Mouse (Mus musculus) regulatory T cell (primary cell): ENCODE results near the gene Larp7.

Experiments
- in situ Hi-C: fragments of 300-600 bp; cut with MboI, MseI; formaldehyde crosslinking; loops from one replicate; pipeline ENCODE4 v1.15.1; 2025; ENCODE audit warnings: high pct_unique_total_duplicates

The Larp7 gene

DNA sequence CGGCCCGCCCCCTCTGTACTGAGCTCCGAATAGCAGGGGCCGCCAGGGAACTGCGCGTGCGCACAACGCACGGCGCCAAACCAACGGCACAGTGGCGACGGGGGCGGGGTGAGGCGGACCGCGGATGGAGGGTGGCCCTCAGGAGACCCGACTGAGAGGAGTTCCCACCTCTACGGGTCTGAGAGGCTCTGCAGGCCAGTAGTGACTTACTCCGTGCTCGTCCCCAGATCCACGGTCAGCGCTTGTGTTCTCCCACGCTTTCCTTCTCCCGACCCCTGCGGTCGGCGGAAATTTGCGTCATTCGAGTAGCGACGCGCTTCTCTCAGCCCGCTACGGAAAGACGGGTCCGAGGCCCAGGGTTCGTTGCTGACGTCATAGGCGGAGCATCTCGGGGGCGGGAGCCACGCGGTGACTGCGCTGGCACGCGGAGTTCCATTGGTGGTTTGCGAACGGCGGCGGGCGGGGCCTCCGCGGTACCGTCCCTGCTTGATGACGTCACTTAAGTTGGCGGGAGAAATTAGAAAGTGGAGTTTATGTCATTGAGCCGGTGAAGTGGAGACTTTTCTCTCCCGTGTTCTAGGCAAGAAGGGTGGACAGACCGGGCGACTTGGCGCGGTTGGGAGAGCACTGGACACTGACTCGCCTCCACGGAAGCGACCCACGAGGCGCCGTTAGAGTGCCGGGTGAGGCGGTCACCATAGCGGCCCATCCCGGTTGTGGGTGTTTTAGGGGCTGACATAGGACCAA lies at the start of gene Larp7, which contains the start of gene Zgrf1:
TSS of gene Larp7 (minus strand) at position 377 of the 747 bp plus-strand sequence.
TSS of gene Zgrf1 (plus strand) at position 517 of the 747 bp plus-strand sequence.
- in situ Hi-C loops: loop anchor here (10.0 kb wide), 1 partner anchor 228 kb away; no protein-coding TSS in a partner anchor

DNA sequence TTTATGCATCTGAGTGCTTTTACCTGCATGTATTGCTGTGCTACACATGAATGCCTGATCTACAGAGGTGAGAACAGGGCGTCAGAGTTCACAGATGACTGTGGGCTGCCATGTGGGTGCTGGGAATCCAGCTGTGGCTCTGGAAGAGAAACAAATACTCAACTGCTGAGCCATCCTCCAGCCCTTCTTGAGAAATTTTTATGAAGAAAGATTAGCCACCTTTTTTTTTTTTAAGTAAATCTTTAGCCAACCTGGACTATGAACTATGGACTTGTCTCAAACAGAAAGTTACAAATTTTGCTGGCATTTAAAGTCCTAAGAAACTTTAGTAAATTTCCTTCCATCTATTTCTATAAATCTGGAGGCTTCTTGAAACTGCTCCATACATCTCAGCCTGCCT lies 44.0 kb upstream of the Larp7 start:
- in situ Hi-C loops: no loop called here

DNA sequence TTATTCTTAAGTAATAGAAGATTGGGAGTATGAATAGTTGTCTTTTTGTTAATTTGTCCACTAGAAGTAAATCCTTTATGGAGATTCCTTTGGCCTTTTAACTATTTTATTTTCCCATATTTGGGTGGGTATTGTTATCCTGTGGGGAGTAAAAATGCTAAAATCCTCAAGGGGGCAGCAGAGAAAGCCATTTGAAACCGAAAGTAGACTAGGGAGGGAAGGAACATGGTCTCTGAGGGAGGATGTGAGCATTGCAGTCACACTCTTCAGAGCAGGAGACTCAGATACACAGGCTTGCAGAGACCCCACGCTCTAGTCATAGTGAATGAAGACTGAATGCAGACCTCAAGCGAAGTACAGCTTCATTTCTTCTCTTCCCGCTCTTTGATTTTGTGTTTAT lies 19.4 kb upstream of the Larp7 start:
- in situ Hi-C loops: no loop called here

DNA sequence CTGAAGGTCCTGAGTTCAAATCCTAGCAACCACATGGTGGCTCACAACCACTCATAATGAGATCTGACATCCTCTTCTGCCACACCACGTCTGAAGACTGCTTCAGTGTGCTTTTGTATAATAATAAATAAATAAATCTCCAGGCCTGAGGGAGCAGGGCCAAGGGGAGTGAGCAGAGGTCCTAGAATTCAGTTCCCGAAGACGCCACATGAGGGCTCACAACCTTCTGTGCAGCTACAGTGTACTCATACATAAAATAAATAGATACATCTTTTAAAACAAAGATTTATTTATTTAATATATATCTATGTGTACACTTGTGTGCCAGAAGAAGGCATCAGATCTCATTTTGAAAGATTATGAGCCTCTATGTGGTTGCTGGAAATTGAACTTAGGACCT lies 12.0 kb upstream of the Larp7 start:
- in situ Hi-C loops: loop anchor here (5.0 kb wide), 1 partner anchor 42 kb away; no protein-coding TSS in a partner anchor

DNA sequence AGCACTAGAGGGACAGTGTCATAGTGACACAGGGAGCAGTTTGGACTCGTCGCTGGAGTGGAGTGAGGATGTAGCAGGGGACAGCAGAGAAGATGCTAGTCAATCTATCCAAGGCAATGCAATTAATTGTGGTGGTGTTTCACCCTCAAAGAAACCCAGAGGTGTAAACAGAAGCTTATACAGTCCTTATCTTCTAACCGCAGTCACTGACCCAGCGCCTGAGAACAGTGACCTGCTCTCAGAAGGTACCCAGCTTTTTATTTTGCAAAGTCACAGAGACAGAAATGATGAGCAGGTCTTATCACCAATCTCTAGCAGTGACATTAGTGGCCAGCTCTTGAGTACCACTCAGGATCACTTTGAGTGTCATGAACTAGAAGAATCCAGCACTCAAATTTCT lies 9.8 kb upstream of the Larp7 start:
- in situ Hi-C loops: no loop called here

DNA sequence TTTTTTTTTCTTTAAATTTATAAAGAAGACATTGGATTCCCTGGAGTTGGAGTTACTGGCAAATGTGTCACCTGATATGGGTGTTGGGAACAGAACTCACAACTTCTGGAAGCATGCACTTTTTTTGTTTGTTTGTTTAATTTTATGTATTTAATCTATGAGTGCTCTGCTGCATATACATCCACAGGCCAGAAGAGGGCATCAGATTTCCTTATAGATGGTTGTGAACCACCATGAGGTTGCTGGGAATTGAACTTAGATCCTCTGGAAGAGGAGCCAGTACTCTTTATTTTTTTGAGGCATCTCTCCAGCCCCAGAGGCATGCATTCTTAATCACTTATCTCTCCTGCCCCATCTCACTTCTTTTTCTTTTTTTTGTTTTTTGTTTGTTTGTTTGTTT lies 5.1 kb upstream of the Larp7 start:
- in situ Hi-C loops: loop anchor here (10.0 kb wide), 1 partner anchor 233 kb away; no protein-coding TSS in a partner anchor

DNA sequence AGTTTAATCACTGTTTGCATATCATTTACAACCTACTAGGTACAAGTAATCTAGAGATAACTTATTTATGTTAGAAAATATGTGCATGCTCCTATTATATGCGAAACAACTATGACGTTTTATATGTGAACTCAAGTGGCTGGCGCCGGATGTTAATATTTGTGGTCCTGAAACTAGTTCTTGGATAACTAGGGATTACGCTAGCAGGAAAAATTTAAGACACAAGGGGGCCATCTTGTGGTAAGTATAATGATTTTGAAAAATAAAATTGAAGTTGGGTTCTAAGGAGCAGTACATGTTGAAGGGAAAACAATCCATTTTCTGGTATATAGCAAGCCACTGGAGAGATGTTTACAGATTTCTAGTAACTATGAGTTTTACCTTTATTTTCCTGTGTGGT lies 1.6 kb upstream of the Larp7 start:
- in situ Hi-C loops: loop anchor here (10.0 kb wide), 1 partner anchor 230 kb away; no protein-coding TSS in a partner anchor

DNA sequence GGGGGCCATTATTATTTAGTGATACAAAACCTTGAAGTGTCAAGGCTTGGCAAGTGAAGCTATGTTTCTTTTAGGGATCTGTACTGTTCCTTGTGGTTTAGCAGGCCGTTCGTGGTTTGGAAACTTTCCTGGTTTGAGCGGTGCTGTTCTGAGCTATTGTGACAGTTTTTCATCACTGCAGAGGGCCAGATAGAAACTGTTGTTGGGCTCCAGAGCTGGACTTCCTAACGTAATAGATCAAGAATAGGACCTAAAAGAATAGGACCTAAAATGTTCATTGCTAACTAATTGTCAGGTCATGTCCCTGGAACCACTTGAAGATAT lies 533 bp upstream of the Larp7 start:
- in situ Hi-C loops: loop anchor here (10.0 kb wide), 1 partner anchor 229 kb away; no protein-coding TSS in a partner anchor

DNA sequence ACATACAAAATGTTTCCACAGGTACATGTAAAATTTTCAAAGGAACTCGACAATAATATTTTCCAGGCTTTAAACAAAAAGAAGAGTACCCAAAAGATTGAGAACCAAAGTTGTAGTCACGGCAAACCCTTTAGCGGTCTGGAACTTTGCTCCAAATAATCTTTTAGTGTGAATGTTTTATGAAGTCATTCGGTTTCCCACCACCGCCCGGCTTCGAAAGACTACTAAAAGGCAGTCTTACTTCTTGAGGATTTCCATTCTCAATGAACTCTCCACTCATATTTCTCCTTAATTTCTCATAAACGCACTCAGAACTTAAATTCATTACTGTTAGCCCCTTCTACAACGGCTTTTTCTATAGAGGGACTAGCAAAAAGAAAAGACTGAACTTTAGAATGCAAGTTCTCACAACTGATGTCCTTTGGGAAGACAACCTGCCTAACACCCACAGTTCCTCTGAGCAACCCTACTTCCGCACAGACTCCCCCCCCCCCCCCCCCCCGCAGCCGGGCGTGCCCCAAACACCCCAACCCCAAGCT lies 646 bp downstream of the Larp7 start:
- in situ Hi-C loops: loop anchor here (10.0 kb wide), 1 partner anchor 228 kb away; no protein-coding TSS in a partner anchor

DNA sequence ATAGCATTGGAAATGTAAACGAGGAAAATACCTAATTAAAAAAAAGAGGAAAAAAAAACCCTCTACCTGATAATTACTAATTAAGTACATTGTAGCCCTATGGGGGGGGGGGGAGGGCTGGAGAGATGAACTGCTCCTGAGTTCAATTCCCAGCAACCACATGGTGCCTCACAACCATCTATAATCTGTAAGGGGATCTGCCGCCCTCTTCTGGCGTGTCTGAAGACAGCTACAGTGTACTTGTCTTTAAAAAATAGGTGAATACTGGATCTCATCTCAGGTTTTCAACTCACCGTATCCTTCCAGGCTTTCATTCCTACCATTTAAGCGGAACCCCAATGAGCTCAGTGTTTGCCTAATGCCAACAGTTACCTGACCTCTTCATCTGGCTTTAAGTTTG lies 5.3 kb downstream of the Larp7 start:
- in situ Hi-C loops: loop anchor here (5.0 kb wide), 1 partner anchor 96 kb away; no protein-coding TSS in a partner anchor

DNA sequence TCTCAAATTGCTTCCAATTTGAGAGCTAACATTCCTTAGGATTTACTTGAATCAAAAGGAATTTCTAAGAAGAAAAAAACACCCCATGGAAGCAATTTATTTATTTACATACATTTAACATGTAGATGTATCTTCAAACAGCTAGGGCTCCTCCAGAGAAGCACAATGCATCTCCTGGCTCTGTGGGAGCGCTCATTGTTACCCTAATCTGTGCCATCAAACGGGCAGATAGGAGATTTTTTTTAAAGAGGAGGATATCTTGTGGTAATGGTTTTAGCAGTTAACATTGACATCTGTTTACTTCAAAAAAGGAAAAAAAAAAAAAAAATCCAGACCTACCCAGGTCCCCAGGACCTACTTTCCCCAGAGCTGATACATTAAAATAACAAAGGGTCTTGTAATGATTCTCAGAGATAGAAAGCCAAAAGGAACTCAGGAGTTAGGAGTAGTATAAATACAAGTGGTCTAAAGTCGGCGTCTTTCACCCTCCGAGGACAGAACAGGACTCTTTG lies 8.5 kb downstream of the Larp7 start:
- in situ Hi-C loops: loop anchor here (5.0 kb wide), 1 partner anchor 92 kb away; no protein-coding TSS in a partner anchor

DNA sequence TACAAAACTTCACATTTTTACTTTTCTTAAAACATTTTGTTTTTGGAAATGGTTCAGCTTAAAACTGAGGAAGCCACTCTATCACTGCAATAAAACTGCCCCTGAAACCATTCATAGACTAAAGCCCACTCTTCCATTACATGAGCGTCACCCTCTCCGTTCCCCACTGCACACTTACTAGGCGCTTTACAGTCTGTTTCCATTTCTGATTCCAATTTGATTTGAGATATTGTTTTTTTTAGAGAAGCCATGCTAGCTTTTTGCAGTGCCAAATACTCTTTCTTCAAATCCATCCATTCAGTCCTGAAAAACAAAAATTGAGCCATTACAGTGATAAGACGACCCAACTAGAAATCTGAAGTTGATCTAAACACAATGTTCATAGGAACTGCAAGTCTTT lies 9.2 kb downstream of the Larp7 start:
- in situ Hi-C loops: no loop called here

DNA sequence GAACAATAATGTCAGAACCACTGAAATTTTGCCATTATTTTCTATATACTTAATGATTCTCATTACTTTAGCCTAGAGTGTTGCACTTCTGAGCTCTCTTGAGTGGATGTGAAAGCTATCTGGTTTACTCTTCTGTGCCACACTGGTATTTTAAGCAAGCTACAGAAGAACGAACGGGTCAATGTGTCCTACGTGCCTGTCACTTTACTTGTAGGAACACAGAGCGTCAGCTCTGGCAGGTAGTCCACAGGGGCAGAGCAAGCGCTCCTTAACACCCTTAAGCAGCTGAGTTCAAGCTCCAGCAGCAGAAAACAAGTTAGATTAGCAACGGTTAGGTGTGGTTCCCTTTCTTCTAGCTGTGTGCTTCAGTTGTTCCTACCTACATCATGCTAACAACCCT lies 14.0 kb downstream of the Larp7 start:
- in situ Hi-C loops: no loop called here

DNA sequence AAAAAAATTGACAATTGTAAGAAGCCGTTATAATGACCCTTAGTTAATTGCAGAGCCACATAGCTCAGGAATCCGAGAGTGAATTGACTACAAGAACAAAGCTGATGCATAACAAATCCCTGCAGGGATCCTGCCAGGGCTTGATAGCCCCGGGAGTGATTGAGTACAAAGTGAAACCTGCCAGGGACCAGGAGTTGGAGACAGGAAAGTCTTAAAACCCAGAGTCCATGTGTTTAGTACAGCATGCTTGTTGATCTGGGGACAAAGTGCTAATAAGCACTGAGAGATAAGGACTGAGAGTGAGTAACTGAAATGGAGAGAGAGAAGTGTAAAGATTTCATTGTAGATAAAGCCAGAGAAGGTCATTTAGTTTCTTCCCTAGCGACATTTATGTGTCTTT lies 22.9 kb downstream of the Larp7 start:
- in situ Hi-C loops: no loop called here

DNA sequence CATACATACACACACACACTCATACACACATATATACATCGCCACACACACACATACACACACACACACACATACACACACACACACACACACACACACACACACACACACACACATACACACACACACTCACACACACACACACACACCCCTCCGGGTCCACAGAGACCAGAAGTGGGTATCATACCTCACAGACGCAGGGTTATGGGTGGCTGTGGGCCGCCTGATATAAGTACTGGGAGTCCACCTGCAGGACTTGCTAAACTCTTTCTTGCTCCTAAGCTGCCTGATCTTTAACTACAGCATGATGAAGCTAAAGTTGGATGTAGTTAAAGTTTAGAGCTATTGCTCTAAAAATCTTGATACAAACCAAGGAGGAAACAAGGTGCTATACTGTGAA lies 23.3 kb downstream of the Larp7 start:
- in situ Hi-C loops: no loop called here

DNA sequence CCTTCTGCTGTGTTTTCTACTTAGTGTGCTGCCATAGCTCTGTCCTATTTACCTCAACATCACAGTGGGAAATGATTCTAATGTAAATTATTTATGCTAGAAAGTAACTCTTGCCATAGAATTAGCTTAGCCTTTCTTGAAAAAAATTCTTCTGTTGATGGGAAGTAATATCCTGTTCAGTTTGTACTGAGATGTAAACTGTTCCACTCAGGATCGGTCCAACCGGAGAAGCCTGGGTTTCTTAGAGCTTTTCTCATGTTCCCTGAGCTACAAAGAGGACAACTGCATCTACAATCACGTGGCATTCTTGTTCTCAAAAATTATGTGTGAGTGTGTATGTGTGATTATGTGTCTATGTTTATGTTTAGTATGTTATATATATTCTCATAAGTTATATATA lies 23.9 kb downstream of the Larp7 start:
- in situ Hi-C loops: no loop called here

DNA sequence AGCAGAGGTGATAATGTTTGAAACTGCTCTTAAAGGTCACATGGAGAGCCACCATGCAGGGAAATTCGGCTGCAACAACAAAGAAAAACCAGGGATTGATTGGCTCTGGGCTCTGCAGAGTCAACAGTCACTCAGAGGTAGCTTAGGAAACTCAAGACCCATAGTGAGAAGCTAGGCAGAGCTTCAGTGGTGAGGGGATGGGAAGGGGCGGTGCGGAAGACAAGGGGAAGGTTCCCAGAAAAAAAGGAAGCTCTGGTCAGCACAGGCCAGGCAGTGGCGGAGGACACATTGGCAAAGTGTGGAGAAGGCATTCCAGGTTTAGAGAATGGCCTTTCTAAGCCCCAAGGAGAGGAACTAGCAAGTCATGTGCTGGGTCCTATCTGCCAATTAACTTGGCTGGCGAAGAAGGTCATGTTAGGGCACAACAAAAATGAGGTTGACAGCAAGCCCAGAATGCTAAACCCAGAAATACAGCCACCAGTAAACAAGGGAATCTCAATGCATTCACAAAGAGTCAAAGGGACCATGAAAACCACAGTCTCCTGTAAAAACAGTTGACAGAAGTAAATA lies 25.6 kb downstream of the Larp7 start:
- in situ Hi-C loops: no loop called here

DNA sequence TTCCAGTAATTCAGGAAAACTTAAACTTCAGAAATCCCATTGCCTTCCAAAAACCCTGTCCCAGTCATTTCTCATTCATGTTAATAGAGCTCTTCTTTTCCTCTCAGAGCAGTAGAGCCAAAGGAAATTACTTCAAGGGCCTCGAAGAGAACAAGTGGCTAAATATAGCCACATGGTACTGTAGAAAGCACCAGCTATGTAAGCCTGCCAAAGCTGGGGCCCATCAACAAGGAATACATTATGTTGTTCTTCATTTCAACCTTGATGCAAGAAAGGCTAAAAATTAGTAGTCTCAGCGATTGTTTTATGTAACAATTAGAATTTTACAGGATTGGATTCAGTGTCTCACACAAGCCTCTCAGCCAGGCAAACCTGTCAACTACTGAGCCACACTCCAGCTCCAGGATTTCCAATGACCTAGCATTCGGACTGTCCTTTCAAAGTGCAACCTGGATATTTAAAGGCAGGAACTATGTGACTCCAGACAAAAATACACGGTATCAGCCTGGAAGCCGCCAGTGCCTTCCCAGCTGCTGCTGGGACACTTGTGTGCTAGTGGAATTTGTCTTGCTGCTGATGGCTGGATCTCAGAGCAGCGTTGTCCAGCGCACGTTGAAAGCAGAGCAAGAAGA lies 27.8 kb downstream of the Larp7 start:
- in situ Hi-C loops: no loop called here

DNA sequence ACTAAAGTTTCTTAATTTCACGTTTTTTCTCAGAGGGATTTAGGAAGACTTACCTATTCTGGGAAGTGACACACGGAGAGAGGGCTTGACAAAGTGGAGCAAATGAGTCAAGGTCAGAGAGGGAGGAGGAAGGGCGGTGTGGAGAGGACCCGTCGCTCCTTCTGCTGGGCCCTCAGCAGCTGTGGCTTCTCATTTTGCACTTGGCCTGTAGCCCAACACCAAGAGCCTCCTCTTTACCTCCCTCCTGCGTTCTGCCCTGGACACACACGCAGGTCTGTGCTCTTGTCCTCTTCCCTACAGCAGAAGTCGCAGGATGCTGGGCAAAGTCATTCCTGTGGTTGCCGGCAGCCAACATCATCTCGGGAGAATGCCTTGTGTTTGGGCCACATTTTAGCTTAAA lies 32.0 kb downstream of the Larp7 start:
- in situ Hi-C loops: no loop called here

DNA sequence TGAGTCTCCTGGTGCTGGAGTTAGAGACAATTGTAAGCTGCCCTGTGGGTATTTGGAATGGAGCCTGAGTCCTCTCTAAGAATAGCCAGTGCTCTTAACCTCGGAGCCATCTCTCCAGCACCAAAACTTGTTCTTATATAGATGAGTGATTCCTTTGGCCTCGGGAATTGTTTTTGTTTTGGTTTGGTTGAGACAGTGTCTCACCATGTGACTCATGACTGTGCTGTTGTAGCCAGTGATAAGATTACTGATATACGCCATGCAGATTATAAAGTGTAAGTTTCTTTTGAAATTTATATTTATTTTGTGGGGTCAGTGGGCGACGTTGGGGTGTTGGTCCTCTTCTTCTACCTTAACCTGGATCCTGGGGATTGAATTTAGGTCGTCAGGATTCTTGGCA lies 32.8 kb downstream of the Larp7 start:
- in situ Hi-C loops: no loop called here

DNA sequence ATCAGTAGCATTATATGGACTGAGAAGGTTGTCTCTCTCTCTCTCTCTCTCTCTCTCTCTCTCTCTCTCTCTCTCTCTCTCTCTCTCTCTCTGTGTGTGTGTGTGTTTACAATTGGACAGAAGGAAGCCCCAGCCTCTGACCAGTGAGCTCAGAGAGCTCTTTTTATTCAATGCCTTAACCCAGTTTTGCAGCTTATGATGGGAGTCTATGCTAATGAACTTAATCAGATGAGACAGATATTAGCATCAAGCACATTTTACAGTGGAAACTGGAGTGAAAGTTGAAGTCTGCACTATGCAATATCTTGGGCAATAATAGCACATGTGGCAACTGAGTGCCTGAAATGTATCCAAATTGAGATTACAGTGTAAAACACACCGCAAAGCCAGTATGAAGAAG lies 37.9 kb downstream of the Larp7 start:
- in situ Hi-C loops: no loop called here

DNA sequence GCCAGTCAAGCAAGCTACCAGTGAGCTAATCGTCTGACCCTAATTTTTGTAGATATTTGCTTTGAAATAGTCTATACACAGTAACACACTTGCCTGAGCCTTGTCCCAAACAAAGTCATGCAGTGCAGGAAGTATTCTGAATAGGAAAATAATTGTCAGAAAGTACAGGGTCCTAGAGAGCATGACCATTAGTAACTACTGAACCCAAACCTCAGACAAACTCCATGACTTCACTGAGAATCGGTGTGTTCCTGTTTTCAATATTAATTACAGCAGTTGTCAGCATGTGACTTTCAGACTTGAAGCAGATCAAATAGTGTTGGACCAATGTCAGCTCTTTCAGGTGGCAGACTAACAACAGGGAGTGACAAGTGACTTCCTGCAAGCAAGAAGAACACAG lies 39.5 kb downstream of the Larp7 start:
- in situ Hi-C loops: no loop called here
